Mouse (Mus musculus) megakaryocyte, embryonic 14.5 days (primary cell): Measurements from ENCODE around the gene Adamts7. TPM values are rescaled to one million over a fixed set of nuclear protein-coding genes. Genes with fewer than 3 reads are reported as not detected.

ENCODE experiments used
- H3K27me3 ChIP-seq: replicated peaks from 2 replicates; pipeline ENCODE3; 2012; ENCODE audit warnings: inconsistent platforms
- H3K36me3 ChIP-seq: replicated peaks from 2 replicates; pipeline ENCODE3; 2012; ENCODE audit warnings: low read length, inconsistent platforms, mixed read lengths
- H3K4me1 ChIP-seq: 2 replicates; pipeline ENCODE4 v1.6.1; 2012; ENCODE audit warnings: inconsistent platforms
- H3K4me3 ChIP-seq: replicated peaks from 2 replicates; pipeline ENCODE3; 2012; ENCODE audit warnings: moderate library complexity, mild to moderate bottlenecking, inconsistent platforms
- H3K9me3 ChIP-seq: 2 replicates; pipeline ENCODE4 v1.6.1; 2012; ENCODE audit warnings: inconsistent platforms
- FLI1 ChIP-seq: IDR thresholded peaks from 2 replicates; pipeline ENCODE4 v1.6.1; 2012; ENCODE audit warnings: low read length, inconsistent platforms, mixed read lengths
- GATA1 ChIP-seq: IDR thresholded peaks from 3 replicates; pipeline ENCODE4 v1.6.1; 2012; ENCODE audit warnings: mixed read lengths, low read length, inconsistent platforms, borderline replicate concordance
- polyA plus RNA-seq: library from polyadenylated mRNA; stranded (reverse); fragments of >175 nt; gene quantifications from 2 replicates; pipeline ENCODE4 v1.2.3, GENCODE M21; 2012; ENCODE audit warnings: low replicate concordance; ENCODE audit not compliant: insufficient read depth

The Adamts7 gene
- polyA plus RNA-seq, 1 experiment, result 0.03 TPM

DNA sequence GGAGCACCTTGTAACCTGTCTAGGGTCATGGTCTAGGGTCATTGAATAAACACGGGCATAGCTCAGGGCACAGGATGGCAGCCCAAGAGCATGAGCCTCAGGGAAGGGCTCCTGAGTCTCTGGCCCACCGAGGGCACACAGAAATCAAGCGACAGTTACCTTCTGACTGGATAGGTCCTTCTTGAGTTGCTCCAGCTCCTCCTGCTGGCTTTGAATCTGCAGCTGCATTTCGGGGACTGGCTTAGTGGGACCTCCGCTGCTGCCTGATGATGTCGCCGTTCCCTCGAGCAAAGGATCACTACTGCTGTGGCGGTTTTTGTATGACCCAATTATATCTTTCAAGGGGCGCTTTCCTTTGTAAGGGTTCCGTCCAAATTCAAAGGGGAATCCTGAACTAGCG, 64.3 kb downstream of the Adamts7 start:
- TF ChIP-seq GATA1 (no peak), FLI1 (no peak)
- H3K4me3 ChIP-seq, result no peak overlapping the region
- peaks cover 46% of the 10 kb centered on the region for H3K4me1 ChIP-seq
- H3K27me3 ChIP-seq, result no peaks in the 10 kb centered on the region
- peaks cover 74% of the 10 kb centered on the region for H3K36me3 ChIP-seq
- H3K9me3 ChIP-seq, result no peaks in the 10 kb centered on the region

DNA sequence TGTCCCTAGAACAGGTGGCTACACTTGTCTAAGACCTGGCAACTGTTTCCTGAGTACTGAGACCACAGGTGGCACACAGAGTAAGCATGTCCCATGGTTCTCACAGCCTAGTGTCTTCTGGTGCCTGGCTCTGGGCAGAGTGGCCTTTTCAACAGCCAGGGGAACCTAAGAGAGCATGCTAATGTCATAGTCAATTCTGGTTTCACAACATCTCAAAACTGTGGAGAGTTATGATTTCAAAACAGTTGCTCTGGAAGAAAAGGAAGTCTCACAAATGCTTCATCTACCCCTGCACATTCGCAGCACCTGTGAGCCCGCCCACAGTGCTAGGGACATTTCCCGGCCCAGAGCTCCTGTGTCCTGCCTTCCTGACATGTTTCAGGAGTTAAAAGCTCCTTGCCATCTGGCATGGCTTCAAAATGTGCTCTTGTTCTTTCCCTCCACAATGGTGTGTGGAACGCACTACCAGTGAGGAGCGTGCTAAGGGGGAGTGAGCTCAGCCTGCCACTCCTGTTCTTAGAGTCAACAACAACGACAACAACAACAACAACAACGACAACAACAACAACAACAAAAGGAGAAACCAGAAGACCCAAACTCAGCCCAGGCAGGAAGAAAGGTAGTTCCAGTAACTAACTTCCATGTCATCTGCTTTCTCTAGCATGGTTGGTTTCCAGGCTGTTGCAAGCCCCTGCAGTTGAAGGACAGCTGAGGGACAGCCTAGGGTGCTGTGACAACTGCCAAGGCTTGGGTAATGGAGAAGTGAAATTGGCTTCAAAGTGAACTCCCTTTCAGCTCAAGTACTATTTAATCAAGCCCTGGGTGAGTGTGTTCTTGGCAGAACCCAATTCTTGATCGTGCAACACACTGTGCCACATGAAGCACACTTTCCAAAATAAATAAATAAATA, 70.2 kb downstream of the Adamts7 start:
- no peaks in the 10 kb centered on the region for H3K27me3 ChIP-seq
- H3K36me3 ChIP-seq, result peaks cover 41% of the 10 kb centered on the region
- peaks cover 69% of the 10 kb centered on the region for H3K4me1 ChIP-seq
- no peaks in the 10 kb centered on the region for H3K9me3 ChIP-seq
- H3K4me3 ChIP-seq, result no peak overlapping the region
- no peak for TF ChIP-seq GATA1
- no peak for TF ChIP-seq FLI1

DNA sequence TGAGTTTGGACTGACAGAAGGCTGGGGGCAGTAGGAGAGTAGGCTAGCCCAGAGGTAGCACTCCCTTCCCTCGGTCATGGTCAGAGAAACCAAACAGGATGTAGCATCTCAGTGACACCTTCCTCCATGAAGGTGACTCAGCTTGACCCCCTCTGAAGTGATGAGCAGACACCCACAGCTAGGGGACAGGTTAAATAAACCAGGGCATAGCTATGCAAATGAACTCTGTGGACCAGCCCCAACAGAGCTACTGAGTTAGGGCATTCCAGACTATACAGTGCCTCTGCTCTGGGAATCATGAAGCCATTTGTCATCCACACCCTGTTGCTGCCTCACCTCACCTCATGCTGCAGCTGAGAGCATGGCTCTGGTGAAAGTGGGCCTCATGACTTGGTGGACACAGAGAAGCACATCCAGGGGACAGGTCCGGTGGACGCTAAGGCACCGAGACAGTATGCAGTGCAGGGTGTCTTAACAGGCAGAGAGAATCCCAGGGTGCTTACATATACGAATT, 71.1 kb downstream of the Adamts7 start:
- Histone ChIP-seq H3K4me1 (peaks cover 75% of the 10 kb centered on the region), H3K9me3 (no peaks in the 10 kb centered on the region), H3K4me3 (peak overlapping the region; percentile 3), H3K36me3 (peaks cover 37% of the 10 kb centered on the region), H3K27me3 (no peaks in the 10 kb centered on the region)
- TF ChIP-seq FLI1, result no peak
- no peak for TF ChIP-seq GATA1

DNA sequence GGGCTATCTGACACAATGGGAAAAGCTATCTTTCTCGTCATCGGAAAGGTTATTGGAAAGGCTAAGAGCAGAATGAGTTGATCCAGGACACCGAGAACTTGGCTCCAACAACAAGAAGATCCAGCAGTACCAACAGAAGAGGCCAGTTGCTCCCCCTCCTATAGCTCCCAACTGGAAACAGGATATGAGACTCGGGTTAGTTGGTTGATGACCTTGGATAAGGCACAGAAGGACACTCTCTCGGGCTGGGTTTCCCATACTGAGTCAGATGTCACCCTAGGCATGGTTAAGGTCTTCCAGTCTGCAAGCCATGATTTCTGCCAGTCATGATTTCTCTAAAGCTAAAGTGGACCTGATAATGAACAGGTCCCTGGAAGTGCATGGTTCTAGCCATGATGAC, 71.9 kb downstream of the Adamts7 start:
- Histone ChIP-seq H3K36me3 (peaks cover 41% of the 10 kb centered on the region), H3K9me3 (no peaks in the 10 kb centered on the region), H3K27me3 (no peaks in the 10 kb centered on the region), H3K4me3 (no peak overlapping the region), H3K4me1 (peaks cover 83% of the 10 kb centered on the region)
- TF ChIP-seq FLI1 (no peak), GATA1 (no peak)

DNA sequence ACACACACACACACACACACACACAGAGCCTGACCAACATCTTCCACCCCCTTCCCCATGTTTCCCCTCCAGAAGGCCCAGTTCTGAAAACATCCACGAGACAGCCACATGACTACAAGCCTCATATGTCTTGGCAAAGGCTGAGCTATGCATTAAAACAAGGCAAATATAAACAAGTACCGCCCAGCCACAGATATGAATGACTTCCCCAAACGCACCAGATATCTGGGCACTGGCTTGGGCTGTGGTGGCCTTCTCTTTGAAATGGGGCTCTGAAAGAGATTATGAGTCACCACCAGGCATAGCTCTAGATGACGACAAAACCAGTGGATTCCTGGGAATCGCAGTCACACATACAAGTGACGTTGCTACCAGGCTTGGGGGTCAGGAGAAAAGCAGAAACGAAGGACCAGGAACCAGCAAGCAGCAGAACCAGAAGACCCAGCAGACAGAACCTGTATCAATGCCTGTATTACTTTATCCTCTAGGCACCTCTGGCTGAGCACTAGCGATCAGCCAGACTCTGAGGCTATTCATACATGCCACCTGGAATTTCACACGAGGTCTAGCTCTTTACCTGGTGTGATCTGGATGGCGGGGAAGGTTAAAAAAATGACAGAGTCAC, 72.5 kb downstream of the Adamts7 start:
- H3K36me3 ChIP-seq, result peaks cover 45% of the 10 kb centered on the region
- no peaks in the 10 kb centered on the region for H3K27me3 ChIP-seq
- H3K4me1 ChIP-seq, result peaks cover 89% of the 10 kb centered on the region
- no peak overlapping the region for H3K4me3 ChIP-seq
- H3K9me3 ChIP-seq, result no peaks in the 10 kb centered on the region
- TF ChIP-seq FLI1 (no peak), GATA1 (no peak)

DNA sequence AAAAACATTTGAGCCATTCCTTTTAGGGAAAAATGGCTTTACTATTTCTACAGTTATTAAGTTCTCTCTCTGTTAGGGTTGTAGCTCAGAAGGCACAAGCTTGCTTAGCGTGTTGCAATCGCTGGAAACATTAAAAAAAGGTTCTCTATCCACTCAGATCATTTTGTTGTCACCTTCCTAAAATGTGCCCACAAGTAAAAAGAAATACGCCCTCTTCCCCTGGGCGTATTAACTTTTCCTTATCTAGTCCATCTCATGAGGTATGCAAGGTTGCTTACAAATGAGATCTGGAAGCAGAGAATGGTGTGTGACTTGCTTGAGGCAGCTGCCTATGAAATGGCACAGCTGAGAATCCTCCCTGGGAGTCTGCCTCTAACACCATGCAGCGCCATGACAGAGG, 73.9 kb downstream of the Adamts7 start:
- Histone ChIP-seq H3K9me3 (no peaks in the 10 kb centered on the region), H3K4me1 (peaks cover 91% of the 10 kb centered on the region), H3K4me3 (peak overlapping the region; percentile 85), H3K27me3 (no peaks in the 10 kb centered on the region), H3K36me3 (peaks cover 52% of the 10 kb centered on the region)
- TF ChIP-seq FLI1 (no peak), GATA1 (no peak)

DNA sequence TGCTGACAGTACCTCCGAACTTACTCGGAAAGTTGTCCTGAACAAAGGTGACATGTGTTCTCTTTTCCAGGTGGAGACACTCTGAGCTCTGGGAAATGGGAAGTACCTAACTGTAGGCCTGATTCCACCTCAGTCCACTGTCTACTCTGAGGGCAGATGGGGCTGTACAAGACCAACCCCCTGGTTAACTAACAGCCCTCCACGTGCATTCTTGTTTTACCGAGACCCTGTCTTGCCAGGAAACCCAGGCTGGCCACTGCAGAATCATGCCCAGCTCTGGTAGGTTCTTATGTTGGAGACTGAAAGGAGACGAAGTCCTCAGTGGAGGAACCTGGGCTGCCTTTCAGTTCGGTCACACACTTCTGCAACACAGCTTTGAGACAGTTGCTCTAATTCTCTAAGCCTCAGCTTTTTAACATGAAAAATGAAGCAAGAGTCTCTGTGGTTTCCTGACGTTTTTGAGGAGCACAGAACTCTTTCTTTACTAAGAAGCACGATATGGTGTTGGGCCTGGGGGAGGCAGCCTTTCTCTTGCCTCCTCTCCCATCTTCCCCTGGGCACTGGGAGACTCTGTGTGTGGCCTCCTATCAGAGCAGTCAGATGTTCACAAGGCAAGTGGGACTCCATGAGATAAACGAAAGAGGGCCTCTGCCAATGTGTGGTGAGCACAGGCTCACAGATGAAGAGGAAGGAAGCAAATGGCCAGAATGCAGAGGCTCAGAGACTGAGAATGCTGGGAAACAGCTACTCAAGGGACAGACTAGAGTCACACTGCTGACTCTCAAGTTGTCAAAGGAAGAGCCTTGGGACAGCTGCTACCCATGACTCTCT, 74.6 kb downstream of the Adamts7 start:
- H3K27me3 ChIP-seq, result no peaks in the 10 kb centered on the region
- H3K36me3 ChIP-seq, result peaks cover 52% of the 10 kb centered on the region
- no peaks in the 10 kb centered on the region for H3K9me3 ChIP-seq
- H3K4me3 ChIP-seq, result peak overlapping the region; percentile 85
- H3K4me1 ChIP-seq, result peaks cover 93% of the 10 kb centered on the region
- TF ChIP-seq FLI1 (no peak), GATA1 (0 out of 3 replicates have a peak, but pooled peaks have one; percentile 75)

DNA sequence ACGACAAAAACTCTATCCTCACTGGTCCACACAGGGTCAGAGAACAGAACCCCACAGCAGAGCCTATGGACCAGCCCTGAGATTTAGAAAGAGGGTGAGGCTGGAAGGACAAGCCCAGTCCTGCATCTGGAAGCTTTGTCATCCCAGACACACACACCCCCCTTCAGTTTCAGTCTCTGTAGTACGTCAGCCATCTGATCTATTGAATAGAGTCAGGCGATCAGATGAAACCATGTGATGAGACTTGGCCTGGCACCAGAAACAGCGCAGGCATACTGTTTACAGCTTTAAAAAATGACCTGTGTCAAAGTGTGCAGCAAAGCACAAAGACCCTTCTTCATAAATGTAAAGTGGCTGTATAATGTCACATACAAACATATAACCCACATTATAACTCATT, 77.7 kb downstream of the Adamts7 start:
- Histone ChIP-seq H3K4me3 (no peak overlapping the region), H3K9me3 (no peaks in the 10 kb centered on the region), H3K27me3 (no peaks in the 10 kb centered on the region), H3K36me3 (peaks cover 42% of the 10 kb centered on the region), H3K4me1 (peaks cover 99% of the 10 kb centered on the region)
- TF ChIP-seq GATA1 (no peak), FLI1 (no peak)

DNA sequence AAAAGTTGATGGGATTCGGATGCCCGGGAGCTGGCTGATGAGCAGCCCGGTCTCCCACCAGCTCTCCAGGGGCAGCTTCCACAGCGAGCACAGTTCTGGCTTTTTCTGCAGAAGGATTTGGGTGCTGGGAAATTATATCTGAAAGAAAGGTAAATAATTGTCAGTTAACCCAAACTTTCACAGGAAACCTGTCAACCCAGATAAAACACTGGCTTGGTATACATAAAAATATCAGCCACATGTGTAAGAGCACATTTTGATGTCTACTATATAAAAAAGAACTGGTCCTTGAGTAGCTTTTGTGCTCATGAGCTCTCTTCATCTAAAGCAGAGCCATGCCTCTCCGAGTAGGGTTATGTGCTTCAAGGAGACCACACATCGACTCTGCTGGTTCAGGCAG, 78.2 kb downstream of the Adamts7 start:
- Histone ChIP-seq H3K9me3 (no peaks in the 10 kb centered on the region), H3K36me3 (peaks cover 46% of the 10 kb centered on the region), H3K4me1 (peaks cover 99% of the 10 kb centered on the region), H3K4me3 (no peak overlapping the region), H3K27me3 (no peaks in the 10 kb centered on the region)
- no peak for TF ChIP-seq FLI1
- TF ChIP-seq GATA1, result no peak
